Mouse (Mus musculus) fat pad, adult 2 months (tissue): ENCODE data around the gene Pigw.

Source experiments
- DNase-seq: peaks from one replicate; pipeline ENCODE4 v3.0.0-alpha.2; 2011; ENCODE audit warnings: low read depth, low spot score; ENCODE audit errors: extremely low read depth

The Pigw gene

DNA sequence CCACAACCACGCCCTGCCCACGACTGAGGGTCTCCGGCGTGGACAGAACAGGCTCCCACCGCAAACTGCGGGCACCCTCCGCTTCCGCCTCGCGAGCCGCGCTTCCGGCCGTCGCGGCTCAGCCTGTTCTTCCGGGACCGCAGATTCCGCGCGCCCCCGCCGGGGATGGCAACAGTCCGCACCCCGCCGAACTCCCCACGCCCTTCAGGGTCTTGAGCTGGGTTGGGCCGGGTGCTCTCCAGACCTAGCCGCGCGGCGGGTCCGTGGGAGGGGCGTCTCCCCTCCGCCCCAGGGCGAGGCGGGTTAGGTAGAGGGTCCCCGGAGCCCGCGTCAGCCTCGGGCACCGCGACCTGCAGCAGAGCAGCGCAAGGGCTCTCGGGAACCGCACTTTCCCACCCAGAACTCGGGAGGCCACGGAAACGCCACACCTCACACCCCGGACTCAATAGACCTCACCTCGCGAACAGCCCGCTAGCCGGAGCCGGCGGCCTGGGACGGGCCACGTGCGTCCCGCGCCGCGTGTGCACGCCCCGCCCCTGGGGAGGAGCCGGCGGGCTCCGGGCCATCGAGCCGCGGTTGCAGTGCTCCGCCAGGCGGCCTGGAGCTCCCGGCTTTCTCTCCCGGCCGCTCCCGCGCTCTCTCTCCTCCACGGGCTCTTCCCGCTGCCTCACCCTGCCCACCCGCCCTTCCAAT, at the start of gene Pigw, which contains the start of gene Myo19:
Pigw (minus strand) TSS at position 514 of the 693 bp plus-strand sequence.
Myo19 (plus strand) TSS at position 377 of the 693 bp plus-strand sequence.
- DNase-seq, result no peak

- DNase-seq, result no peak
These were observed 40.9 kb upstream of the Pigw start for GRCm38 (mm10) chr11:84920981-84921380.

GRCm38 (mm10) chr11:84919951-84920350, 39.9 kb upstream of the Pigw start:
- no peak for DNase-seq

DNA sequence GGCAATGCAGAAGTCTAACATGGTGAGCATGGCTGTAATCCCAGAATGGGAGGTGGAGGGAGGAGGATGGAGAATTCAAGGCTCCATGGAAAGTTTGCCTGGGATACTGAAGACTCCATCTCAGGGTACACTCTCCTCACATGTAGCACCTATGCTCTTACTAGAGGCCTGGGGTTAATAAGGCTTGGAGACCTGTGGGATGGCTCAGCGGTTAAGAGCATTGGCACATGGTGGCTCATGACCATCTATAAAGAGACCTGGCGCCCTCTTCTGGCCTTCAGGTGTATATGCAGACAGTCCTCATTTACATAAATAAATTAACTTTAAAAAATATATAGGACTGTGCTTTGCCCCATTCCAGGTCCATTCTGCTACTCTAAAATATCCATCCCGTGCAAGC, 39.2 kb upstream of the Pigw start:
- no peak for DNase-seq

GRCm38 (mm10) chr11:84918425-84918824, 38.3 kb upstream of the Pigw start:
- no peak for DNase-seq

GRCm38 (mm10) chr11:84916703-84917300, 36.7 kb upstream of the Pigw start:
- DNase-seq, result no peak

GRCm38 (mm10) chr11:84916053-84916702, 36.1 kb upstream of the Pigw start, which contains the start of gene Znhit3:
TSS of gene Znhit3 (minus strand) at chr11:84916366.
- no peak for DNase-seq

- no peak for DNase-seq
These were observed 34.6 kb upstream of the Pigw start for GRCm38 (mm10) chr11:84914673-84915072.

DNA sequence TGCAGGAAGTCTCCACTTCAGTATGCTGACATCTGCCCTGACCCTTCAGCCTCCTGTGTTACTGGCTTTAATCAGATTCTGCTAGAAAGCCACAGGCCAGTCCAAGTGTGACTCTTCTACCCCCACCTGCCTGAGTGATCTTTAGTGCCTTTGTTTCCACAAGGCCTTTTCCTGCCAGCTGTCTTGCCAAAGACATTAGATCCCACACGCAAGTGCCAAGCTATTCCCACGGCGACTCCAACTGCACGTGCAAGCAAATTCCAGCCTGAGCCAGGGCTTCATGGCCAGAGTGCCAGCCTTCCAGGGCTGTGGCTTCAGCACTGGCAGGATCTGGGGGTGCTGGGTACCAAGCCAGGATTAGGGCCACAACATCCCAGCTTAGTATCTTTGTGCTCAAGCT, 30.3 kb upstream of the Pigw start:
- no peak for DNase-seq

GRCm38 (mm10) chr11:84908480-84908879, 28.4 kb upstream of the Pigw start:
- no peak for DNase-seq

DNA sequence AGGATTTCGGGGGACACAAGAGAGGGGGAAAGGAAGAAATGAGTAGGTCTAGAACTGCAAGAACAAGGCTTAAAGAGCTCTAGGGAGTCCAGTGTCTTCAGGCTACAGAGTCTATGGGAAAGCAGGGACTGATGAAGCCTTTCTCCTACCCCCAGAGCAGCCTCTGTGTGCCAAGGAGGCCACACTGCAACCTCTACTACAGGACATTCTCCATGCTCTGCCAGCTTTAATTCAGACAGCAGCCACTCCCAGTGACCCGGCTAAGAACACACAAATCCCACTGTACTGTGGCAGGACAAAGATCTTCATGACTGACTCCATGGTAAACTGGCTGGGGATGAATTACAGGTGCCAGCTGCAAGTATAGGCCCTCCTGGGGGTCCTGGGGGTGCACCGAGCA, 27.0 kb upstream of the Pigw start:
- no peak for DNase-seq

DNA sequence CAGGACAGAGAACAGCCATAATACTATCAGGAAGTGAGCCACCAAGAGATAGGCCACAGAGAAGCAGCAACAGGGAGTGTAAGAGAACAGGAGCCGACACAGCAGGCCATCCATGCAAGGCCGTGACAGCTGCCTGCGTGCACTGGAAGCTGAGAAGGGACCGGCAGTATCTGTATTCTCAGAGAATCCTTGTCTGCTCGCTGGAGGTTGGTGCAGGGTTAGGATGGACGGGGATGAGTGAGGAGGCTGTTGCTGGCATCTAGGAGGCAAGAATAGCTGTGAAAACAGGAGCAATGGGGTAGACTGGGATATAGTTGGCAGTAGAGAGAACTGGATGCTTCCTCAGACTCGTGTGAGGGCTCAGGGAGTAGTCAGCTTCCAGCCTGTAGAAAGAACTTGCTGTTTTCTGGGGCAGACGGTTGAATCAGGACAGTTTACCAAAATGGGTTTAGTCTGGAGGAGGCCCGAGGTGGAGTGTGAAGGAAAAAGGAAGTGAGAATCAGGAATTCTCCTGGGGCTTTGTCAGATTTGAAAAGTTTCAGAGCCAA, 24.6 kb upstream of the Pigw start:
- no peak for DNase-seq

DNA sequence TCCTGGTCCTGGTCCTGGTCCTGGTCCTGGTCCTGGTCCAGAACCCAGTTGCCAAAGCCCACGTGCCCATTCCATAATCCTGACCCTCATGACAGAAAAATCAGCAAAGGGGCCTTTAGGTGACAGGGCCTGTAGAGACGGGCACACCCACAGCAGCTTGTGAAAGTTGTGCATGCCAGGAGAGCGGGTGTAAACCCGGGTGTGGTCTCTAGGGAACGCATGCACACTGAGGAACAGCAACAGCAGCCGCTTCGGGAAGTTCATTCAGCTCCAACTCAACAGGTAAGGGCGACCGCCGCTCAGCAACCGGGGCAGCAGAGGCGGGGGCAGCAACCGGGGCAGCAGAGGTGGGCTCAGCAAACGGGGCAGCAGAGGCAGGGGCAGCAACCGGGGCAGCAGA, 13.0 kb upstream of the Pigw start:
- DNase-seq, result no peak

DNA sequence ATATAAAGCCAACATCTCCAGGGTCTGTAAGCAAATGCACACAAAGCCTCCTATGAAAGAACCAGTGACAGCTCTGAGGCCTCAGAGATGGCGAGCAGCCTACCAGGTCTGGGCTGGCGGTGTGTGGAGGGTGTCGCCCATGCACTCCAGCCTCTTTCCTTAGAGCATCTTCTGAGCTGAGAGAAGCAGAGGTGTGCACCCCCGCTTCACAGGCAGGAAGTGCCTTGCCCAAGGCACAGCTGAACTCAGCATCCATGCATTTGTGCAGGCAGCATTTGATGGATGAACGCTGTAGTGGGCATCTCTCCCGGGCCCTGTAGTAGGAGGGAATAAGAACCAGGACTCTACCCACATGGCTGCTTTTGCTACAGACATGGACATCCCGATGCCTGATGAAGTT, 11.6 kb upstream of the Pigw start:
- DNase-seq, result no peak

- no peak for DNase-seq
These were observed 9.4 kb upstream of the Pigw start for GRCm38 (mm10) chr11:84889492-84889891.

GRCm38 (mm10) chr11:84888025-84888424, 7.9 kb upstream of the Pigw start:
- DNase-seq, result no peak

GRCm38 (mm10) chr11:84886767-84887511, 6.9 kb upstream of the Pigw start:
- DNase-seq, result no peak

GRCm38 (mm10) chr11:84886236-84886635, 6.2 kb upstream of the Pigw start:
- no peak for DNase-seq

- DNase-seq, result no peak
These were observed 5.2 kb upstream of the Pigw start for GRCm38 (mm10) chr11:84885238-84885637.

DNA sequence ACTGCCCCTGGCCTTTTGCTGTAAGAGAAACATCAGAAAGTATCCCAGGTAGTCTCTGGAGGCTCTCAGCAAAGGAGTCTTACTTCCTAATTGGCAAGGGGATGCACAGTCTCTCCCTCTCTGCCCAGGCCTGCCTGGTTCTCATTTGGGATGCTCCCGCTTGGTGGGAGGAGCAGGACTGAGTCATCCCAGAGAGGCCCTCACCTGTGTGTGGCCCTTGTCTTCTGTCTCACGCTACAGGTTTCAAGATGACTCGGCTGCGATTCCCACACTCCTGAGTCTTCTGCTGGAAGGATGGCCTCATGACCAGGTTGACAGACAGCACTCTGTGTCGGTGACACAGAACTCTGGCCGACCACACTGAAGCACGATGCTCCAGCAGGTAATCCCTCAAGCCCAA, 2.3 kb upstream of the Pigw start:
- no peak for DNase-seq

GRCm38 (mm10) chr11:84880971-84881370, 886 bp upstream of the Pigw start:
- DNase-seq, result no peak
